Mouse (Mus musculus): Measurements from ENCODE around the gene Fiz1. TPM values are rescaled to one million over a fixed set of nuclear protein-coding genes. Genes with fewer than 3 reads are reported as not detected.
A peak's percentile ranks its signal among the peaks of the same experiment; 100 is the strongest.
"Not testable (repeated sequence)": the region's sequence is repeated elsewhere in the genome, so short reads cannot be mapped to it uniquely, and the experiment has no call there.

Gene Fiz1
- polyA plus RNA-seq, 1 experiment = 33.9 TPM

- TF ChIP-seq CTCF (IDR thresholded peaks at IDR 0.05; ENCODE audit: insufficient read depth, low read length) = no peak
- peak; percentile 52; the same call in 1 of the 2 replicates for TF ChIP-seq POLR2A (IDR thresholded peaks at IDR 0.05; ENCODE audit: borderline replicate concordance, extremely low read depth, low read depth, low read length)
- Histone ChIP-seq H3K4me3 (replicated peaks; ENCODE audit: extremely low read depth, low read depth, low read length) (peak within 1 kb of the TSS; percentile 91), H3K4me1 (ENCODE audit: control insufficient read depth, insufficient read depth, low read length) (peaks cover 8% of the 10 kb centered on the region)
- DNase-seq = peak; percentile 92
- WGBS = 1% methylated on average over 74 of the region's 76 CpGs
Measured at GRCm38 (mm10) chr7:5015118-5016001, 863 bp upstream of the Fiz1 start, which contains the start of gene Gm44973. Gene Gm44973 (plus strand): TSS chr7:5015496.

- Histone ChIP-seq H3K4me3 (replicated peaks; ENCODE audit: extremely low read depth, low read depth, low read length) (no peak overlapping the region), H3K4me1 (ENCODE audit: control insufficient read depth, insufficient read depth, low read length) (peaks cover 4% of the 10 kb centered on the region; the same call in 1 of the 2 replicates)
- no peak for DNase-seq
- TF ChIP-seq CTCF (IDR thresholded peaks at IDR 0.05; ENCODE audit: insufficient read depth, low read length) (no peak), POLR2A (IDR thresholded peaks at IDR 0.05; ENCODE audit: borderline replicate concordance, extremely low read depth, low read depth, low read length) (no peak)
- 83% methylated on average over 27 of the region's 27 CpGs for WGBS
Measured at GRCm38 (mm10) chr7:5012681-5013513, 1.6 kb downstream of the Fiz1 start.

GRCm38 (mm10) chr7:5008229-5008628, 6.3 kb downstream of the Fiz1 start:
- Histone ChIP-seq H3K4me1 (ENCODE audit: control insufficient read depth, insufficient read depth, low read length) (peaks cover 2% of the 10 kb centered on the region; the same call in 1 of the 2 replicates), H3K4me3 (replicated peaks; ENCODE audit: extremely low read depth, low read depth, low read length) (no peak overlapping the region)
- 97% methylated on average over 26 of the region's 26 CpGs for WGBS
- TF ChIP-seq POLR2A (IDR thresholded peaks at IDR 0.05; ENCODE audit: borderline replicate concordance, extremely low read depth, low read depth, low read length) = no peak
- TF ChIP-seq CTCF (IDR thresholded peaks at IDR 0.05; ENCODE audit: insufficient read depth, low read length) = no peak
- no peak for DNase-seq

GRCm38 (mm10) chr7:5002876-5003275, 11.6 kb downstream of the Fiz1 start:
- WGBS = 69% methylated on average over 8 of the region's 8 CpGs
- not testable (repeated sequence) for DNase-seq; H3K4me1 ChIP-seq (ENCODE audit: control insufficient read depth, insufficient read depth, low read length); H3K4me3 ChIP-seq (replicated peaks; ENCODE audit: extremely low read depth, low read depth, low read length)

- TF ChIP-seq CTCF (IDR thresholded peaks at IDR 0.05; ENCODE audit: insufficient read depth, low read length) (peak; percentile 39), POLR2A (IDR thresholded peaks at IDR 0.05; ENCODE audit: borderline replicate concordance, extremely low read depth, low read depth, low read length) (no peak)
- 64% methylated on average over 2 of the region's 2 CpGs for WGBS
- no peak for DNase-seq
- Histone ChIP-seq H3K4me3 (replicated peaks; ENCODE audit: extremely low read depth, low read depth, low read length) (no peak overlapping the region), H3K4me1 (ENCODE audit: control insufficient read depth, insufficient read depth, low read length) (0 out of 2 replicates have a peak, but pooled peaks cover 6% of the 10 kb centered on the region)
Measured at GRCm38 (mm10) chr7:4999876-5000275, 14.6 kb downstream of the Fiz1 start.

GRCm38 (mm10) chr7:4996934-4997333, 17.6 kb downstream of the Fiz1 start:
- TF ChIP-seq CTCF (IDR thresholded peaks at IDR 0.05; ENCODE audit: insufficient read depth, low read length) (no peak), POLR2A (IDR thresholded peaks at IDR 0.05; ENCODE audit: borderline replicate concordance, extremely low read depth, low read depth, low read length) (no peak)
- DNase-seq = no peak
- Histone ChIP-seq H3K4me3 (replicated peaks; ENCODE audit: extremely low read depth, low read depth, low read length) (no peak overlapping the region), H3K4me1 (ENCODE audit: control insufficient read depth, insufficient read depth, low read length) (0 out of 2 replicates have a peak, but pooled peaks cover 6% of the 10 kb centered on the region)
- 35% methylated on average over 8 of the region's 8 CpGs for WGBS

GRCm38 (mm10) chr7:4996003-4996895, 18.2 kb downstream of the Fiz1 start, which contains the start of gene Zfp579:
Gene Zfp579 (minus strand): TSS chr7:4996158.
- 4% methylated on average over 18 of the region's 26 CpGs for WGBS
- H3K4me3 ChIP-seq (replicated peaks; ENCODE audit: extremely low read depth, low read depth, low read length) = peak within 1 kb of the TSS; percentile 82
- peak; percentile 44; the same call in 1 of the 2 replicates for TF ChIP-seq POLR2A (IDR thresholded peaks at IDR 0.05; ENCODE audit: borderline replicate concordance, extremely low read depth, low read depth, low read length)
- TF ChIP-seq CTCF (IDR thresholded peaks at IDR 0.05; ENCODE audit: insufficient read depth, low read length) = no peak
- 0 out of 2 replicates have a peak, but pooled peaks cover 6% of the 10 kb centered on the region for H3K4me1 ChIP-seq (ENCODE audit: control insufficient read depth, insufficient read depth, low read length)
- peak; percentile 91 for DNase-seq

GRCm38 (mm10) chr7:4995268-4996002, 19.1 kb downstream of the Fiz1 start:
- TF ChIP-seq CTCF (IDR thresholded peaks at IDR 0.05; ENCODE audit: insufficient read depth, low read length) = no peak
- TF ChIP-seq POLR2A (IDR thresholded peaks at IDR 0.05; ENCODE audit: borderline replicate concordance, extremely low read depth, low read depth, low read length) = no peak
- WGBS = 7% methylated on average over 19 of the region's 19 CpGs
- no peak for DNase-seq
- Histone ChIP-seq H3K4me1 (ENCODE audit: control insufficient read depth, insufficient read depth, low read length) (0 out of 2 replicates have a peak, but pooled peaks cover 6% of the 10 kb centered on the region), H3K4me3 (replicated peaks; ENCODE audit: extremely low read depth, low read depth, low read length) (peak overlapping the region; percentile 82)
